Mouse (Mus musculus): ENCODE measurements around the gene Utp14b.

Utp14b gene

GRCm38 (mm10) chr1:78657671-78658440, at the start of gene Utp14b, which contains the start of gene Acsl3:
Gene Utp14b (plus strand): TSS chr1:78658038.
Gene Acsl3 (plus strand): TSS chr1:78657825.
- DNase-seq = peak; percentile 97

GRCm38 (mm10) chr1:78609134-78609907, 48.5 kb upstream of the Utp14b start:
- no peak for DNase-seq

DNA sequence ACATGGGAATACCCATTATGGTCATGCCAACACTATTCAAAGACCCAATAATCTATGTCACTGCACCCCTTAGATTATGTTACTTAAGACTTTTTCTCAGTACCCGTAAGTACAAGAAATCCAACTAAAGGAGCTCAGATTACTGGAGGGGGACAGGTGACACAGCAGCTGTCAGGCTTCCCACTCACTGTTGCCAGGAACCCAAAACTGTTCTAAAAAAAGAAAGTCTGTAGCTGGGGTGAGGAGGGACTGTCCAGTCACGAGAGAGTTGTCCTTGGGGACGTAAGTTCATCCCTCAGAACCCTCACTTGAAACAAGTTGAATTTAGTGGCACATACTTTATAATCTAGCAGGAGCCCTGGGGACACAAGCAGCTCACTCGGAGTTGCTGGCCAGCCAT, 46.8 kb upstream of the Utp14b start:
- no peak for DNase-seq

GRCm38 (mm10) chr1:78612959-78613358, 44.9 kb upstream of the Utp14b start:
- DNase-seq = no peak

- no peak for DNase-seq
Observed at GRCm38 (mm10) chr1:78624352-78624751, 33.5 kb upstream of the Utp14b start.

DNA sequence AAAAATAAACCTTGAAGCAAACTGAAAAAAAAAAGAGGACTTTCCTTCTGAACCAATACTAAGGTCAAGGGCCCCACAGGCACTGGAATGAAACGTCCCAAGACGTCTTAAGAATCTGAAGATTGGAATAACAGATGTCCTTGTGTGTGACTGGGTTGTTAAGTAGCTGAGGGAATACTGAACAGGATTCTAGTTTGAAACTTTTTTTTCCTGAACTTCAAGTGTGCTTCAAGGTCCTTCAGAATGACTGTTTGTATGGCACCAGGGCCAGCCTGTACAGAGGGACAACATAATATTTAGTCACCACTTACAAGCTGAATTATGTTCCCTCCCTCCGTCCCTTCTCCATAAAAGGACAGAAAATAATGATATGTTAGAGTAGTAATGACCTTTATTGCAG, 23.4 kb upstream of the Utp14b start:
- DNase-seq = no peak

DNA sequence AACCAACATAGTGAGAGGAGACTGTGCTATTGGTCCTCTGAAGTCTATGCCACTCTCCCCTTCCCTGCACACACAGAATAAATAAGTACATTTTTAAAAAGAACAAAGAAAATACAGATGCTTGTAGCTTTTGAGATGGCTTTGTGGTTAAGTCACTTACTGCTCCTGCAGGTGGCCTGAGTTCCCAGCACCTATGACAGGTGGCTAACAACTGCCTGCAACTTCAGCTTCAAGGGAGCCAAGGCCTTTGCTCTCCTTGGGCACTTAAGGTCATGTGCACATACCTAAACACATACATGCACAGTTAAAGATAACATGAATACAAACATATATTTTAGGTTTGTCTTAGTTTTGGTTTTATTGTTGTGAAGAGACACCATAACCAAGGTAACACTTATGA, 17.0 kb upstream of the Utp14b start:
- no peak for DNase-seq

DNA sequence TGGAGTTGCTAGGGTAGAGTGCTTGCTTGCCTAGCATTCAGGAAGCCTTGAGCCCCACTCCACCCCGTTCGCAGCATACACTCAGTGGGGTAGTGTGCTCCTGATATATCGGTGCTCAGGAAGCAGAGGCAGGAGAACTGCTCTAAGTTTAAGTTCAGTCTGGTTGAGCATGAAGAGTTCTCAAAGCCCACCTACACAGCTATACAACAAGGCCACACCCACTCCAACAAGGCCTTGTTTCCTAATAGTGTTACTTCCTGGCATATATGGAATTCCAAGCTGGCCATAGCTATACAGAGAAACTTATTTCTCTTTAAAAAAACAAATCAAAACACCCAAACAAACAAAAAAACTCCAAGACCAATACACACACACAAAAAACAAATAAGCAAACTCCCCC, 16.0 kb upstream of the Utp14b start:
- DNase-seq = no peak

GRCm38 (mm10) chr1:78642197-78642596, 15.6 kb upstream of the Utp14b start:
- DNase-seq = no peak

- no peak for DNase-seq
Observed at GRCm38 (mm10) chr1:78647317-78647885, 10.4 kb upstream of the Utp14b start.

DNA sequence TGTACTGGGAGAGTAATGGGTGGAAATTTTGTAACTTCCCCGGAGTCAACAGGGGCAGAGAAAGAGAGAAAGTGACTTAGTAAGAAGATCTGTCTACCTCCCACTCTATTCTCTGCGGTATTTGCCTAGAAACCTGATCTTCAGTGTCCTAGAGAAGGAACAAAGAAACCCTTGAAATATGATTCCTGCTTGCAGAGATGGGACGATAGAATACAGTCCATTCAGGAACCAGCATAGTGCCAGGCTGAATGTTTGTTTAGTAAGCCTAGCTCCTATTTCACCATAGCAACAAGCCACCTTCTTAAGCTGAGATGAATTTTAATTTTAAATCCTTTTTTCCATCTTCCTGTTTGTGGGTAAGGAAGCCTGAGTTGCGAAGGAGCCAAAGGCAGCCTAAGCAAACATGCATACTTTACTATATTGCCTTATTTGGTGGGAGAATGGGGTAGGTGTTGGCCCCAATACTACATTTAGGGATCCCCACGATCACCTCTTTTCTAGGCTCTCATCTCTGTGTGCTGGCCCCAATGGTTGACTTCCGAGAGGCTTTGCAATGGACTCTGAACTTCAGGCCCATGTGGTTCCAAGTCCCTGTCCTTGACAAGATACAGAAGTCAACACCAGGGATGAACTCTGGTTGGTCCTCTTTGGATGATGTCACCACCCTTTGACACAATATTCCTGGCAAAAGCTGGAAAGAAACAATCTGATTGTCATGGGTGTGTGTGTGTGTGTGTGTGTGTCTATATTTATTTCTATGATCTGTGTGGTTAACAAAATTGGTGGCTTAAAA, 8.4 kb upstream of the Utp14b start:
- DNase-seq = no peak

- DNase-seq = no peak
Observed at GRCm38 (mm10) chr1:78656472-78656871, 1.4 kb upstream of the Utp14b start.

- no peak for DNase-seq
Observed at GRCm38 (mm10) chr1:78657021-78657629, 713 bp upstream of the Utp14b start.

- peak; percentile 17 for DNase-seq
Observed at GRCm38 (mm10) chr1:78658441-78659269, 817 bp downstream of the Utp14b start.

GRCm38 (mm10) chr1:78659270-78659823, 1.5 kb downstream of the Utp14b start:
- DNase-seq = no peak

DNA sequence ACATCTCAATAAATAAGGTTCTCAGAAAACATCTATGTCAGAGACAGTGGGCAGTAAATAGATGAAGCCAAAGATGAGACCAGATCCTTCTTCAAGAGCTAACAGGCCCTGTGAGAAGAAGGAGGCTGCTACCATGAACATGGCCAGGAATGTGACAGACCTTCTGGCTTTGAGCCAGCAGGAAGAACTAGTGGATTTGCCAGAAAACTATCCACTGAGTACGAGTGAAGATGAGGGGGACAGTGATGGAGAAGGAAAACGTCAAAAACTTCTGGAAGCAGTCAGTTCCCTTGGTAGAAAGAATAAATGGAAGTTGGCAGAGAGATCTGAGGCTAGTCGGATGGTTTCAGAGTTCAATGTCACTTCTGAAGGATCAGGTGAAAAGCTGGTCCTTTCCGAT, 6.5 kb downstream of the Utp14b start:
- no peak for DNase-seq

GRCm38 (mm10) chr1:78665954-78666499, 8.2 kb downstream of the Utp14b start:
- DNase-seq = no peak

DNA sequence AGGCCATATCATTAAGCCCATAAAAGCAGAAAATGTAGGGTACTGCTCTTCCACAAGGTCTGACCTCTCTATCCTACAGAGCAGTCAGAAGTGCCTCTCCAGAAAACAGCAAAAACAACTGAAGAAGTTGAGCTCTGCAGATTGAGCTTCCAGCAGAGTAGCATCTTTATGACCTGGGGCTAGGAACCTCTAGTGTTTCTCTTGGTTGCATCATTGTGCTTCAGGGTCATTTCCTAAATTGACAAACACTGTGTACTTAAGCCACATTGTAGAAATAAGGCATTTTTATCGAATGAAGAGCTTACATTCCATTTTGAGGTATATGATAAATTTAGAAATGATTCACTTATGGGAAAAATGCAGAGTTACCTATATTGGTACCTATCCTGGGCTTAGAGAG, 8.7 kb downstream of the Utp14b start:
- DNase-seq = no peak

GRCm38 (mm10) chr1:78682291-78682690, 24.5 kb downstream of the Utp14b start:
- DNase-seq = no peak

DNA sequence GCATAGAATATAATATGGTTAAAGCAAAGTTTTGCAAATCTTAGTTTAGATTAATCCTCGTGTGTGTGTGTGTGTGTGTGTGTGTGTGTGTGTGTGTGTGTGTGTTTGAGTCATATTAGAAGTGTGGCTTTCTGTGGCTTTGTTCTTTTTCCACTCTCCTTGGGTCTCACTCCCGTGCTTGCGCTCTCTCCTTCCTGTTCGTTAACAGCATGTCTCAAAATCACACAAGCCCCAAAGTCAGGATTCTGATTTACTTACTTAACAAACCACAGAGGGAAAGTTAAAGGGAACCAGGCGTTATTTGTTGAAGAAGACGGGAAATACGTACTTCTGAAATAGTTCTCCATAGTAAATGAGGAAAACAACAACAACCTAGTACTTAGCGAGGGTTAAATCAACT, 26.3 kb downstream of the Utp14b start:
- no peak for DNase-seq

DNA sequence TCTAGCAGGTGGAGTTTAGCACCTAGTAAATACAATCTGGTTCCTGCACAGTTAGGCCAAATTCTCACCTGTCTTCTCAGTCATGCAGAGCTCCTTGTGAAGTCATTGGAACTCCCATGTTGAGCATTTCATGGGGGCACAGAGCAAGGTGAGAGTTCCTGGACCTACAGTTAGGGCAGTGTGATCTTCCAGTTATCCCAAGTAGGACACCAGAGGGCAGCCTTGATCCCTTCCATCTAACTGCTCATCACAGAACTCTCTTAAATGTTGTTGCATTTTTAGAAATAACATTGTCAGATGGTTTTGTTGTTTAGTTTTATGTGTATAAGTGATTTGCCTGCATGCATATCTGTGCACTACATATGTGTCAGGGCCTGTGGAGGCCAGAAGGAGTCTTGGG, 29.0 kb downstream of the Utp14b start:
- no peak for DNase-seq
